Mouse (Mus musculus): ENCODE data around the gene Acot8. TPM values are rescaled to one million over a fixed set of nuclear protein-coding genes. Genes with fewer than 3 reads are reported as not detected.
A peak's percentile ranks its signal among the peaks of the same experiment; 100 is the strongest.

Acot8 gene
- total and polyA plus RNA-seq, 3 experiments: 30.9 to 40.3 TPM; not detected in 1

DNA sequence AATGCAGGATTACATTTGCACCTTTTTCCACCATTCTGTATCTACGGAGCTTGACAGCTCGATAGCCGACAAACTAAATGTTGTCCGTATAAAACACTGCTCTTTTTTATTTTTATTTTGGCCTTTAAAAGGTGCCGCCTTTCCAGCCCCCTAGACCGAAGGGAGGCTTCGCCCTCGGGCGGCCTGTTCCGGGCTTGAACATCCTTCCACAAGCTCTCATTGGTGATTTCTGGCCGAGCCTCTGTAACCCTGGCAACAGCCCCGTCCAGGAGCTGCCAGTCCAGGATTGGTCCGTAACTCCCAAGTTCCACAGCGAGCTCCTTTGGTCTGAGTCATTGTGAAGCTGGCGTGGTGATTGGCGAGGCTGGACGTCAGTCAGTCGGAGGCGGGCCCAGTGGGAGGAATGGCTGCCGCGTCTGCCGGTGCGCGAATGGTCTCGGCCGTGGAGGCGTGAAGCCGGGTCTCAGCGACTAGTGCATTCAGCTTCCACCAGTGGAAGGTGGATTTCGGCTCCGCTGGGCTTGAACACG, 18.0 kb upstream of the Acot8 start, which contains the start of gene Zswim1 (continued):
- TF ChIP-seq CHD2 (IDR thresholded peaks at IDR 0.05; ENCODE audit: low read length) (peak; percentile 58), ETS1 (IDR thresholded peaks at IDR 0.05; ENCODE audit: low read depth, low read length) (no peak)

GRCm38 (mm10) chr2:164821060-164821459, 16.4 kb upstream of the Acot8 start:
- Histone ChIP-seq H3K27ac (ENCODE audit: control insufficient read depth, low read depth, low read length) (no peak overlapping the region), H3K9ac (ENCODE audit: control insufficient read depth, low read depth, low read length, poor library complexity, severe bottlenecking) (no peak overlapping the region), H3K9me3 (replicated peaks; ENCODE audit: insufficient read depth, low read length) (no peaks in the 10 kb centered on the region), H3K36me3 (ENCODE audit: control insufficient read depth in 1 of 2, insufficient read depth in 2 of 2, low read length in 2 of 2) (peaks cover 0 to 14% of the 10 kb centered on the region in 2 experiments; a peak in 2 of 4 replicates), H3K27me3 (ENCODE audit: control insufficient read depth in 1 of 2, insufficient read depth in 2 of 2, low read length in 2 of 2) (no peaks in the 10 kb centered on the region), H3K79me2 (ENCODE audit: control insufficient read depth, insufficient read depth, low read length, poor library complexity) (peaks cover 4% of the 10 kb centered on the region), H3K4me1 (ENCODE audit: control insufficient read depth in 1 of 2, insufficient read depth in 2 of 2, low read length in 2 of 2) (peaks cover 3 to 19% of the 10 kb centered on the region in 2 experiments), H3K4me3 (ENCODE audit: control insufficient read depth in 1 of 2, insufficient read depth in 1 of 2, low read depth in 2 of 2, low read length in 2 of 2) (no peak overlapping the region)
- no peak for DNase-seq (ENCODE audit: low read depth, low spot score)
- no peak for TF ChIP-seq CHD1 (IDR thresholded peaks at IDR 0.05; ENCODE audit: low read depth, low read length)
- TF ChIP-seq UBTF (IDR thresholded peaks at IDR 0.05; ENCODE audit: borderline replicate concordance, insufficient read depth, low read depth, low read length): no peak
- no peak for TF ChIP-seq HCFC1 (IDR thresholded peaks at IDR 0.05; ENCODE audit: low read depth, low read length)
- TF ChIP-seq GATA1 (IDR thresholded peaks at IDR 0.05; ENCODE audit: low read depth, low read length): no peak
- no peak for TF ChIP-seq SIN3A (IDR thresholded peaks at IDR 0.05; ENCODE audit: low read length)
- no peak for TF ChIP-seq ETS1 (IDR thresholded peaks at IDR 0.05; ENCODE audit: low read depth, low read length)
- TF ChIP-seq POLR2AphosphoS2 (IDR thresholded peaks at IDR 0.05; ENCODE audit: low read length): no peak
- TF ChIP-seq MYC (IDR thresholded peaks at IDR 0.05; ENCODE audit: low read depth, low read length): no peak
- TF ChIP-seq ELF1 (IDR thresholded peaks at IDR 0.05; ENCODE audit: low read depth, low read length): no peak
- TF ChIP-seq MXI1 (IDR thresholded peaks at IDR 0.05; ENCODE audit: low read depth, low read length): no peak
- TF ChIP-seq GABPA (IDR thresholded peaks at IDR 0.05; ENCODE audit: low read depth, low read length): no peak
- TF ChIP-seq MAFK (IDR thresholded peaks at IDR 0.05; ENCODE audit: borderline replicate concordance, low read depth, low read length): no peak
- no peak for TF ChIP-seq ZMIZ1 (IDR thresholded peaks at IDR 0.05; ENCODE audit: low read depth, low read length)
- no peak for TF ChIP-seq MYB (IDR thresholded peaks at IDR 0.05; ENCODE audit: low read depth, low read length)
- TF ChIP-seq BHLHE40 (IDR thresholded peaks at IDR 0.05; ENCODE audit: borderline replicate concordance, low read depth, low read length): no peak
- TF ChIP-seq MAZ (IDR thresholded peaks at IDR 0.05; ENCODE audit: low read depth, low read length): no peak

DNA sequence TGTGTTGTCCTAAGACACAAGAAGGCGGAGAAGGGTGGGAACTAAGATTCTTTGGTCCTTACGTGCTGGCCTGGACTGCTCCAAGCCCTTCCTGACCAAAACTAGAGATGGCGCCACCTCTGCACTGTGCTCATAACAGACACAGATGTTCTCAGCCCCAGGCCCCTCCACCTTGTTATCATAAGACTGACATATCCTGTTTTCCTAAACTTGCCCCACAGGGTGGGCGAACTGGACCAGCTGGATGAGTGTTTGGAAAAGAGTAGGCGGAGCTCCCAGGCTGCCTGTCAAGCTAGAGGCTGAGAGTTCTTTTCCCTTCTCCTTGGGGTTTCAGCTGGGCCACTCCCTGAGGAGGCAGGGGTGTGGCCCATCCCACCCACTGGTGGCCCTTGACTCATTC, 13.0 kb upstream of the Acot8 start:
- Histone ChIP-seq H3K4me3 (ENCODE audit: control insufficient read depth in 1 of 2, insufficient read depth in 1 of 2, low read depth in 2 of 2, low read length in 2 of 2) (no peak overlapping the region), H3K27me3 (ENCODE audit: control insufficient read depth in 1 of 2, insufficient read depth in 2 of 2, low read length in 2 of 2) (no peaks in the 10 kb centered on the region), H3K9me3 (replicated peaks; ENCODE audit: insufficient read depth, low read length) (no peaks in the 10 kb centered on the region), H3K27ac (ENCODE audit: control insufficient read depth, low read depth, low read length) (no peak overlapping the region), H3K36me3 (ENCODE audit: control insufficient read depth in 1 of 2, insufficient read depth in 2 of 2, low read length in 2 of 2) (peaks cover 0 to 13% of the 10 kb centered on the region in 2 experiments; a peak in 2 of 4 replicates), H3K79me2 (ENCODE audit: control insufficient read depth, insufficient read depth, low read length, poor library complexity) (no peaks in the 10 kb centered on the region), H3K9ac (ENCODE audit: control insufficient read depth, low read depth, low read length, poor library complexity, severe bottlenecking) (no peak overlapping the region), H3K4me1 (ENCODE audit: control insufficient read depth in 1 of 2, insufficient read depth in 2 of 2, low read length in 2 of 2) (peaks cover 6 to 18% of the 10 kb centered on the region in 2 experiments)
- DNase-seq (ENCODE audit: low read depth, low spot score): no peak
- TF ChIP-seq CTCF (IDR thresholded peaks at IDR 0.05 in 2 of 3, conservative IDR thresholded peaks at IDR 0.05 in 1 of 3; ENCODE audit: control insufficient read depth in 1 of 3, insufficient read depth in 1 of 3, low read depth in 2 of 3, low read length in 3 of 3, poor library complexity in 1 of 3, severe bottlenecking in 1 of 3) (0 out of 6 replicates have a peak, but pooled peaks of 2 of the 3 experiments have one; percentile 6 to 9), ETS1 (IDR thresholded peaks at IDR 0.05; ENCODE audit: low read depth, low read length) (no peak), POLR2AphosphoS2 (IDR thresholded peaks at IDR 0.05; ENCODE audit: low read length) (no peak), EP300 (IDR thresholded peaks at IDR 0.05; ENCODE audit: low read depth in 1 of 2, low read length in 2 of 2) (no peak), HCFC1 (IDR thresholded peaks at IDR 0.05; ENCODE audit: low read depth, low read length) (no peak), ZNF384 (IDR thresholded peaks at IDR 0.05; ENCODE audit: low read depth, low read length) (no peak)

Data from MEL (cell line).